Mouse (Mus musculus): ENCODE measurements around the gene Cst7. TPM values are rescaled to one million over a fixed set of nuclear protein-coding genes. Genes with fewer than 3 reads are reported as not detected.

The Cst7 gene
- polyA plus RNA-seq (2014; fragmentation: Illumina TruSeq; extraction: RNeasy Lipid Tissue Mini Kit (QIAGEN cat#74804); ENCODE audit: low read depth, low replicate concordance), result 0.56 TPM

DNA sequence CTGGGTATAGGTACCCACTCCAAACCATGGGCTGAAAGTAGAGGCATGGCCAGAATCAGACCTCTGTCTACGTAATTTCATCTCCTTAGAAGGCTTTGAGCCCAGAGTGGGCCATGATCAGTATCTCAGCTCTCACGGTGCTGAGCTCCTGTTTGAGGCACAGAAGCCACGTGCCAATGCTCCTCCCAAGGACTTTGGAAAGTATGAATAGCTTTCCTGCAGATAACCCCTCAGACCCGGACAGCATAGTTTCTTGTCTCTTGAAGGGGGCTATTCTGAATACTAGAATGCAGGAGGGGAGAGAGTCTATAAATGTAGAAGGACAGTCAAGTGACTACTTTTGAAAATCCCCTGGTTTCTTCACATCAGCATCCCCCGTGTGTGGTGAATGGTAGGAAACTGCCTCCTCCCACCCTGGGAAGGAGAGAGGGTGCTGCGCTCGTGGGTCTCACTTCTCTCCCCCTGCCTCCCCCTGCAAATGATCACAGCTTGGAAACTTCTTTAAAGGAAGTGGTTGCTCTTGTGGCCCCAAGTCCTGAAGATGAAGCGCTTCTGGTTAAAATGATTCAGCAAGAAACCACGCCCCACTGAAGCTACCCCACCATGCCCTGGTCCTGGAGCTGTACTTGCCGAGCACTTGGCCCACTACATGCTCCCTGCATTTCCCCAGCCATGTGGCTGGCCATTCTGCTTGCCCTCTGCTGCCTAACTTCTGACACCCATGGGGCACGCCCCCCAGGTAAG, at the start of gene Cst7:
TSS of gene Cst7 (plus strand) at position 569 of the 744 bp plus-strand sequence.

DNA sequence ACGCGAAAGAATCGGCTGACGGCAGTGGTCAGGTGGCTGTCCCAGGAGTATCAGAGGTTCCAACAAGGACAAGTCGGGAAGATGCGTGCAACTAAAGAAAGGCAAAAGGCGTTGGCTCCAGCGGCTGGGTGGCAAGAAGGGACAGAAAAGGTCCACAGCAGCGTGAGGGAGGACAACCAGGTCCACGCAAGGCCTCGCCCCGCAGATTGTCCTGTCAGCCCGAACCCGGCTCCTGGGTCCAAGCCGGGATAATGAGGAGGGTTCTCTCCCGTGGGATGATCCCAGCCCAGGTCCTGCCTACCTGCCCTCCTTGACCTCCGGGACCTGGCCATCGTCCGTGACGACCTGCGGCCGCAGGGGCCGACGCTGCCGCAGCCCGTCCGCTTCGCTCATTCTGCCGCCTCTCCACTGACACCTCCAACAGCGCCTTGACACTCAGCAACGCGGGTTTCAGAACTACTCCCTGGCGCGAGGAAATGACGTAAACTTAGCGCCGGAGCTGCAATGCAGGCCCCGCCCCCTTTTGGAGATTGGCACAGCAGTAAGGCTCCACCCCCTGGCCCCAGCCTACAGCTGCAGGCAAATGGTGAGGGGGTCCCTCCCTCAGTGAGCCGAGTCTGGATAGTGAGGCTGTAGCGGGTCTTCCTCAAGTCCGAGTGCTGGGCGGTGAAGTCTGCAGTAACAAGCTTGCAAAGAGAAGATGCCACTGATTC, 38.0 kb downstream of the Cst7 start, which contains the start of gene Apmap:
TSS of gene Apmap (minus strand) at position 481 of the 713 bp plus-strand sequence.

Other genes starting within 250 kb of the Cst7 start
- 2.1 TPM for gene Gm10130, start 246.7 kb upstream of the Cst7 start, polyA plus RNA-seq (2014; fragmentation: Illumina TruSeq; extraction: RNeasy Lipid Tissue Mini Kit (QIAGEN cat#74804); ENCODE audit: low read depth, low replicate concordance)
- gene 3300002I08Rik, start 207.7 kb upstream of the Cst7 start, polyA plus RNA-seq (2014; fragmentation: Illumina TruSeq; extraction: RNeasy Lipid Tissue Mini Kit (QIAGEN cat#74804); ENCODE audit: low read depth, low replicate concordance), result 2.9 TPM
- gene Zfp442, start 118.9 kb upstream of the Cst7 start, polyA plus RNA-seq (2014; fragmentation: Illumina TruSeq; extraction: RNeasy Lipid Tissue Mini Kit (QIAGEN cat#74804); ENCODE audit: low read depth, low replicate concordance), result 1.2 TPM
- not detected for gene Zfp345, start 85.3 kb upstream of the Cst7 start, polyA plus RNA-seq (2014; fragmentation: Illumina TruSeq; extraction: RNeasy Lipid Tissue Mini Kit (QIAGEN cat#74804); ENCODE audit: low read depth, low replicate concordance)
- gene Apmap, start 38.2 kb downstream of the Cst7 start, polyA plus RNA-seq (2014; fragmentation: Illumina TruSeq; extraction: RNeasy Lipid Tissue Mini Kit (QIAGEN cat#74804); ENCODE audit: low read depth, low replicate concordance), result 106 TPM
- 20.6 TPM for gene Acss1, start 98.1 kb downstream of the Cst7 start, polyA plus RNA-seq (2014; fragmentation: Illumina TruSeq; extraction: RNeasy Lipid Tissue Mini Kit (QIAGEN cat#74804); ENCODE audit: low read depth, low replicate concordance)
- gene Vsx1, start 118.9 kb downstream of the Cst7 start, polyA plus RNA-seq (2014; fragmentation: Illumina TruSeq; extraction: RNeasy Lipid Tissue Mini Kit (QIAGEN cat#74804); ENCODE audit: low read depth, low replicate concordance), result not detected
- 38.2 TPM for gene Entpd6, start 178.6 kb downstream of the Cst7 start, polyA plus RNA-seq (2014; fragmentation: Illumina TruSeq; extraction: RNeasy Lipid Tissue Mini Kit (QIAGEN cat#74804); ENCODE audit: low read depth, low replicate concordance)
- gene Pygb, start 216.3 kb downstream of the Cst7 start, polyA plus RNA-seq (2014; fragmentation: Illumina TruSeq; extraction: RNeasy Lipid Tissue Mini Kit (QIAGEN cat#74804); ENCODE audit: low read depth, low replicate concordance), result 142 TPM

Data from adipose tissue, adult 10 weeks (tissue).